Mouse (Mus musculus) kidney, postnatal 4 days (tissue): ENCODE data around the gene Ralb.

Experiments used
- DNase-seq, 2 experiments: peaks; one replicate each; pipeline ENCODE4 v3.0.0; 2021; ENCODE audit warnings: mixed read lengths in 2 of 2

The Ralb gene

GRCm38 (mm10) chr1:119523369-119523768, 18.8 kb upstream of the Ralb start:
- no peak for DNase-seq

GRCm38 (mm10) chr1:119522726-119523125, 18.1 kb upstream of the Ralb start:
- peak; percentile 25 to 62 for DNase-seq

GRCm38 (mm10) chr1:119521681-119522080, 17.1 kb upstream of the Ralb start:
- DNase-seq: no peak

DNA sequence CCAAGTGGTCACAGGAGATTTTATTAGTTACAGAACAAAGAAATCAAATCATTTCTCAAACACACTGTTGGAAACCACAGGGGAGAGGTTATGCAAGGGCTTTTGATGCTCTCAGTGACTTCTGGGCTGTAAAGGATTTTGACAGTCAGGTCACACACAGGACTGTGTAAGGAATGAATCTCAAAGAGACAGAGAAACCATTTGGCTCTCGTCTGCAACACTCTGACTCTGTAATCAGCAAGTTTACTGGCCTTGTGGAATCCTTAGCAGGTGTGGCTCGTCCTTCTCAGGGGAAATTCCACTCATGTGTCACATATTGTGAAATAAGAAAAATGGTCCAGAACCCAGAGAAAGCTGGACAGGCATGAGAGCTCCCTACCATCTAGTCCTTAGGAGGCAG, 16.4 kb upstream of the Ralb start:
- no peak for DNase-seq

GRCm38 (mm10) chr1:119519286-119519685, 14.7 kb upstream of the Ralb start:
- DNase-seq: no peak

- DNase-seq: no peak
Observed at GRCm38 (mm10) chr1:119518786-119519185, 14.2 kb upstream of the Ralb start.

- DNase-seq: no peak
Observed at GRCm38 (mm10) chr1:119518060-119518459, 13.5 kb upstream of the Ralb start.

GRCm38 (mm10) chr1:119510857-119511256, 6.3 kb upstream of the Ralb start:
- peak; percentile 45 to 69 for DNase-seq

DNA sequence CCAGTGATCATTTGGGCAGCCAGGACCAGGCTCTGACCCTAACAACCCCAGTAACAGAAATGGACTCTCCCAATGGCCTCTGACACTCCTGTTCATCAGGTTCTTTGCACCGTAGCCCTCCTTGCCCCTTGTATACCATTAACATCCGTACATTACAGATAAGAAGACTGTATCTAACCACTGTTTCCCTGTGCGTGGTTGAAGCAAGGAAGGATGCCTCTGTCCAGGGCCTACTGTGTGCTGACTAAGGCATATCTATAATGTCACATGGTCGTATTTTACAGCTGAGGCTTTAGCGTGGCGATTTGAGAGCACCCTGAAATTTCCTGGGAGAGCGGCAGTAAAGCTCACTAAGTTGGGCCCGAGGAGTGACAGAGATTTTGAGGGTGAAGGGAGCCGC, 5.8 kb upstream of the Ralb start:
- no peak for DNase-seq

DNA sequence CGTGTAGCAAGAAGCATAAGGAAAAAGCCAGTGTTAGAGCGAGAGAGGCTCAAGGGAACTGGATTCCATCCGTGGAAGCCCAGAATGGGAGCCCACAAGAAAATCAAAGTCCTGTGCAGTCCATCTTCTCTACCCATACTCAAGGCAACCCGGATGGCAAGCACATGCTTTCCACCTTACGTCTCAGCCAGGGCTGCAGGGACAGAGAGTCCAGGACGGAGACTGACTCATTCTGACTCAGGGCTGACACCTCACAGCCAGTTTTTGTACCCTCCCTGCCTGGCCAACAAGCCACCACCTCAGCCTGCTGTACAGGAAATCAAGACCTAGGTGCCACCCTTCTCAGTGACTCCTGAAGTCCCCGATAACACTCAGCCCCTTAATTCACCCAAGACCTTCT, 4.9 kb upstream of the Ralb start:
- DNase-seq: no peak

GRCm38 (mm10) chr1:119508548-119508947, 4.0 kb upstream of the Ralb start:
- DNase-seq: peak in 1 of 2 experiments; percentile 66

GRCm38 (mm10) chr1:119505951-119506350, 1.4 kb upstream of the Ralb start:
- no peak for DNase-seq

GRCm38 (mm10) chr1:119503808-119504207, 786 bp downstream of the Ralb start:
- DNase-seq: no peak

DNA sequence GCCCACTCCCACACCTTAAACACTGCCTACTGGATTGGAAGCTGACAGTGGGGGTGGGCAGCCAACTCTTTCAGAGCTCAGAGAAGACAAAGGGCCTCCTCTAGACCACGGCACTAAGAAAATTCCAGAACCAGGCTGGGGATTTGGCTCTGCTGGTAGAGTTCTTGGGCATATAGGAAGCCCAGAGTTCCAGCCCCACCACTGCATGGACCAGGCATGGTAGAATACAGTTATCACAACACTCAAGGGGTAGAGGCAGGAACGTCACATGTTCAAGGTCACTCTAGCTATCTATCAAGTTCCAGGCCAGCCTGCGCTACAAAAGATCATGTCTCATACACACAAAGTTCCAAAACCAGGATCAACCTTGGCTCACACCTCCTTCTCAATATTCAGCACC, 1.4 kb downstream of the Ralb start:
- DNase-seq: no peak

DNA sequence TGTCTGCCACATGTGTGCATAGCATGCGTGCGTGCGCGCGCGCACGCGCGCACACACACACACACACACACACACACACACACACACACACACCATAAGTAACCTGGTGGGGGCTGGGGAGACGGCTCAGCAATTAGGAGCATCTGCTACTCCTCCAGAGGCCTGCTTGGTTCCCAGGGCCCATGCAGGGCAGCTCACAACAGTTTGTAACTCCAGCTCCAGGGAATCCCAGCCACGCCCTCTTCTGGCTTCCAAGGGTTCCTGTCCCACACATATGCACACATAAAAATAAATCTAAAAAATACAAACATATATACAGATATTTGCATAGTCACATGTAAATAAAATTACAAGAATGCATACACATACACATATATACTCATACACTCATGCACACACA, 1.9 kb downstream of the Ralb start:
- no peak for DNase-seq

DNA sequence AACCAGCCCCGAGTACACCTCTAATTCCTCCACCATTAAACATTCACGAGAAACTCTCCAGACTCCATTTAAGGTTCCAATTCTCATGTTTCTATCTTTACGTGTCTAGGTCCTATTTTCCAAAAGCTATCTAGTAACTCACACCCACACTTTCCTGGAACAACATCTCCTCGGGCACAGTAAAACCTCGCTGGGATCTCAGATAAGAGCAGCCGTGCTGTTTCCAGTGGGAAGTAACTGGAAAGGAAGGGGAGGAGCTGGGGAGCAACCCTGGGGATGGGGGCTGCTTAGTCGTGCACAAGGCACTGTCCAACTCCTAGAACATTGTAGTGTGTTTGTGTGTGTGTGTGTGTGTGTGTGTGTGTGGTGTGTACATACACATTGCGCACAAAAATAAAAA, 2.7 kb downstream of the Ralb start:
- no peak for DNase-seq

DNA sequence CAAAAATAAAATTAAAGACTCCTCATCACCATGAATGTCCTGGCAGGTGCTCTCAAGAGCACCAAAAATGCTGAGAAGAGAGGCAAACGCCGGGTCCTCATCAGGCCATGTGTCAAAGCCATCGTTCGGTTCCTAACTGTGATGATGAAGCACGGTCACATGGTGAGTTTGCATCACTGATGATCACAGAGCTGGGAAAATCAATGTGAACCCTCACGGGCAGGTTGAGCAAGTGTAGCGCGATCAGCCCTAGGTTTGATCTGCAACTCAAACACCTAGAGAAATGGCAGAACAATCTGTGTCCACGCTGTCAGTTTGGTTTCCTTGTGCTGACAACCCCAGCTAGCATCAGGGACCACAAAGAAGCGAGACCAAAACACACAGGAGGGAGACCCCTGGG, 5.1 kb downstream of the Ralb start:
- DNase-seq: no peak

DNA sequence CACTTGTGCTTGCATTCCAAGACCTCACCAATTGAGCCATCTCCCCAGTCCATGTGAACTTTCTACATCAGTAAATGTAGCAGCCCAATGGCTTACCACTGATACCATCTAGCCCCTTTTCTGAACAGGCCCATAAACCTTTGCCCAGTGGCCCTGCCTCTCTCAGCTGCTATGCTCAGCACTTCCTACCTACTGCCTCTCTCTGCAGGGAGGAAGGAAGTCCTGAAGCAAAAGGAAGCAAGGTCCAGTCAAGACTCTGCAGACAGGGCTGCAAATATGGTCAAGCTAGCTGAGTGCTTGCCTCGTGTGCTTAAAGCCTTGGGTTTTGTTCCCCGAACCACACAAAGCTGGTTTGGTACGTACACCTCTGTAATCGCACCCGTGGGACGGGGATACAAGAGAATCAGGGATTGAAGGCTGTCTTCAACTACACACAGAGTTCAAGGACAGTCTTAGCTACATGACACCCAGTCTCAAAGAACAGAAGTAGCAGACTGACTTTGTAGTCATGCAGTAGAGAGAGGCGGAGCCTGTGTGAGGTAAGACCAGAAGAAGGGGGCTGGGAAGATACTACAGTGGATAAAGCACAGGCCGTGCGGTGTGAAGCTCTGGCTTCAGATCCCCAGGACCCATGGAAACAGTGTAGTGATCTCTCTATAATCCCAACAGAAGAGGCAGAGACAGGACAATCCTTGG, 5.9 kb downstream of the Ralb start:
- no peak for DNase-seq

DNA sequence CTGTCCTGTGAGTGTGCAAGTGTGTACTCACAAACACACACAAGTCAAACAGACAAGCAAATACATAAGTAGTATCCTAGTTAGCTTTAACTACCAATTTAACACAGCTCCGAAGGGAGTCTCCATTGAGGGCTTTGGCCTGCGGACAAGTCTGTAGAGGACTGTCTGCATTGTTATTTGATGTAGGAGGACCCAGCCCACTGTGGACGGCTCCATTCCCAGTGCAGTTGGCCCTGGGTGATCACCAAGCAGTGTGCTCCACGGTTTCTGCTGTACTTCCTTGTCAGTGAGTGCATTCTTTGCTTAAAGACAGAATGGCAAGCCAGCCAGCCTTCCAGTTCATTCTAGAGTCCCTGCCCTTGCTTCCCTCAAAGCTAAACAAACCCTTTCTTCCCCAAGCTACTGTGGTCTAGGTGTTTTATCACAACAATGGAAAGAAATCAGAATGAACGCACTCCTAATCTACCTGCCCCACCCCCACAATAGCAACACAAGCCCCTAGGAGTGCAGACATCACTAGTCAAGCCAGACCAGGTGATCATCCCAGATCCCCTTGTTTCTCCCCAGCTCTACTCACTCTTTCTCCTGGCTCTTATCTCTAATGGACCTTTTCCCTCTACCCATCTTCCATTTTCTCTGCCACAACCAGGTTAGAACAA, 7.1 kb downstream of the Ralb start:
- no peak for DNase-seq

- peak in 1 of 2 experiments; percentile 42 for DNase-seq
Observed at GRCm38 (mm10) chr1:119495396-119495775, 9.2 kb downstream of the Ralb start.

GRCm38 (mm10) chr1:119494712-119495395, 9.7 kb downstream of the Ralb start:
- no peak for DNase-seq

DNA sequence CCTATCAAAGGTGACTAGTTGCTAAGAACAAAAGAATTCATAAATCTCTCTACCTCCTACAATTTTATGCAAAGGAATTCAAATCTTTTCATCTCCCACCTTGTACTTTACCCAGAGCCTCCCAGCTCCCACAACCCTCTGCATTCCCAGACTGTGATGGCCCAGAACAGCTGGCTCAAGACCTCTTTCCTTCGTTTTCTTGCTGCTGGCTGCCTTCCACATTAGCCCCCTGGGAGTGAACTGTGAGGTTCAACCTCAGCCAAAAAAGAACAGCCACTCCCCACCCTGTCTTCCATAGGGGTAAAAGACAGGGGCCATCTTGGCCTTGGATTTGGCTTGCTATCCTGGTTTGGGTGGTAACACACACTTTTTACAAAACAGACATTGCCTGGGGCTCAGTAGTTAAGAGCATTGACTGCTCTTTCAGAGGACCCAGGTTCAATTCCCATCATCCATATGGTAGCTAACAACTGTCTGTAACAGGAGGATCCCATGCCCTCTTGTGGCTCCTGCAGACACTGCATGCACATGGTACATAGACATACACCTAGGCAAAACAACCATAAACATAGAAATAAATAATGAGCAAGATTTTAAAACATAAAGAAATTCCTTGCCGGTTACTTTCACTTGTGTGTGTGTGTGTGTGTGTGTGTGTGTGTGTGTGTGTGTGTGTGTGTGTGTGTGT, 10.4 kb downstream of the Ralb start:
- DNase-seq: peak; percentile 72

DNA sequence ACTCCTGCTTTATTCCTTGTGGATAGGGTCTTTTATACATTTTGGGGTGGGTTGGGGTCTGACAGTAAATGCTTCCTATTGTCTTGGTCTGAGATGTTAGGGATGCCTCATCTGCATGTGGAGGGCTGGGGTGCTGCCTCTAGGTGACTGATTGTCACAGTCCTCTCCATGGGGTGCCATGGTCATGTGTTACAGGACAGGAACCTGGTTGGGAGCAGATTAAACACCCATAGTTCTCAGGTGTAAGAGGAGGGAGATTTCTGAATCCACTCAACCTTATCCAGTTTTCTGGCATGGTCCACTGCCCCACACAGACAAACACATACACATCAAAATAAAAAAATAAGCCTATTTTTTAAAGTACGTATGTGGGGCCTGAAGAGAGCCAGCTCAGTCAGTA, 12.1 kb downstream of the Ralb start:
- no peak for DNase-seq

DNA sequence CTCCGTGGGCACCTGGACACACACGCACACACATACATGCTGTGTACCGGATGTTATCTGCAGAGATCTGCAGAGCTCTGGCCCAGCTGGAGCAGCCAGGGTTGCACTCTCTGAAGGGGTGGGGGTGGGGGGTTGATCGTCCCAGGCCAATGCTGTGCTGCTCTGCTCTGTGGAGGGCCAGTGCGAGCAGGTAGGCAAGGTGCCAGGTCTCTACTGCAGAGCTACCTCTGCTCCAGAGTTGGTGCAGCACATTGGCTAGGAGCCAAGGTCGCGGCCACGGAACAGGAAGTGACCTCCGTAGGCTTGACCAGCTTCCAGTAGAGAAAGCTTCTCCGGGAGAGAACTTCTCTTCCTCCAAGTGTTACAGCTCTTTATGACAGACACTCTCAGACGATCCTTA, 12.5 kb downstream of the Ralb start:
- peak; percentile 90 to 94 for DNase-seq
